Mouse (Mus musculus): Measurements from ENCODE around the gene Capn2.

Capn2 gene

GRCm38 (mm10) chr1:182461261-182461660 is 56.1 kb downstream of the Capn2 start:
- no peak for DNase-seq (ENCODE audit: low spot score in 2 of 2)

DNA sequence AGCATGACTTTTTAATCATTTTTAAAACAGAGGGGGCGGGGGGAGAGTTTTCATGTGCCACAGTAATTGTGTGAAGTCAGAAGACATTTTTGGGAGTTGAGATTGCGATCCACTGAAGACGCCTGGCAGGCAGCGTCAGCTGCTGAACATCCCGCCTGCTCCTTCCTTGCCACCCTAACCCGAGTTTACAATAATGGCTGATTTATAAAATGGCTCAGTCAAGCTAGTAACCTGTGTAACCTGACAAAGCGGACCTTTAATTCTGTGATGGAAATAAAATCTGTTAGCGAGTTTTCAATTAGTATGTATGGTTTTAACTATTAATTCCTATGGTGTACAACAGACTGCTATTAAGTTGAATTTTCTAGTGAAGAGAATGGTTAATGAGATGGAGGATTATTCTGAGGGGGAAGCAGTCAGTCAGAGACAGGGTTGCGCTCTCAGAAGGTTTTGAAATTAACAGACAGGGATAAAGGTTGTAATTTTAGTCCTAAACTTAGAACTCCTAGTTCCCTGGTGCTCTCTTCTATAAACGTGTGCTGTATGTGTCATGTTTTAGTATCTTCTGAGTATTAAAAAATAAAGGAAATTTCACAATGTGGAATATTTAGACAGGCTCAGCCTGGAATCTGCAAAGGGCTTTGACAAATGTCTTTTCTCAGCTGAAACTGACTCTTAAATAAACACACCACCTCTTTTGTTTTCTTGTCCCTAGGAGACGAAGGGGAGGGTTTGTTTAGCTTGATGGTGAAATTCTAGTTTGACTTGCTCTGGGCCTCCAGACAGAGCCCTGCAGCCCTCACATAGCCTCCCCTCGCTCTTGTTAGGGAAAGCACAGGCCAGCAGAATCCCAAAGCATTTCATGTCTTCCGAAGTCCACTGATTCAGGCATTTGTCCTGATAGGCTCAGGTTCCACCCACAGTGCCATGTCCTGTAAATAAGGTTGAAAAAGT is 56.8 kb downstream of the Capn2 start:
- DNase-seq (ENCODE audit: low spot score in 2 of 2), result no peak

DNA sequence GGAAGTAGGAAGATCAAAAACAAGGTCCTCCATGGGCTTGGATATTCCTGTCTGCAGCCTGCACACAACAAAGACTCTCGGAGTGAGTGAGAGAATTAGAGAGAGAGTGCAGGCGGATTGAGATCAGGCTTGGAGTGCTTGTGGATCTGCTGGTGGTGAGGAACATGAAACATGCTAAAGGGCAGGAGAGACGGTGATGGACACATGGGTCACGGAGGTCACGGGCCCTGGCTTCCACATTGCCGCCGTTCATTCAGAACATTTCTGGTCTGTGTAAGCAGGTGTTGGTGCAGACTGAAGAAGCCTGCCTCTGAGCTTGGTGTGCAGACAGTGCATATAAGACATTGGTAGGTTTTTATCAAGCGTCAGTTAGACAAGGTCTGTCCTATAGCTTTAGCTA is 58.0 kb downstream of the Capn2 start:
- no peak for DNase-seq (ENCODE audit: low spot score in 2 of 2)

GRCm38 (mm10) chr1:182458556-182458955 is 58.9 kb downstream of the Capn2 start:
- DNase-seq (ENCODE audit: low spot score in 2 of 2), result no peak

- DNase-seq (ENCODE audit: low spot score in 2 of 2), result no peak
These were observed 62.3 kb downstream of the Capn2 start for GRCm38 (mm10) chr1:182455080-182455479.

DNA sequence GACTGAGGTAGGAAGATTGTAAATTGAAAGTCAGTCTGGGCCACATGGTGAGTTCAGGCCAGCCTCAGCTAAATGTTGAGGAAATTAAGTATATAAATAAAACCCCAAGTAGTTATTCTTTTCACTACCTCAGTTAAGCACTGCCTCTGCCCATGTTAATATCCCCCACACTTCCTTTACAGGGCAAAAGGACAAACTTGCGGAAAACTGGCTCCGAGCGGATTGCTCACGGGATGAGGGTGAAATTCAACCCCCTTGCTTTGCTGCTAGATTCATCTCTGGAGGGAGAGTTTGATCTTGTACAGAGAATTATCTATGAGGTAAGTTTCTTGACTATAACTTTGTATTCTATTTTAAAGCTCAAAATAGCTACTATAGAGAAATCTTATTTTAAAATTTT is 64.9 kb downstream of the Capn2 start:
- no peak for DNase-seq (ENCODE audit: low spot score in 2 of 2)

GRCm38 (mm10) chr1:182448276-182449035 is 69.0 kb downstream of the Capn2 start:
- no peak for DNase-seq (ENCODE audit: low spot score in 2 of 2)

- DNase-seq (ENCODE audit: low spot score in 2 of 2), result no peak
These were observed 73.3 kb downstream of the Capn2 start for GRCm38 (mm10) chr1:182444116-182444515.

GRCm38 (mm10) chr1:182441791-182442473 is 75.5 kb downstream of the Capn2 start:
- no peak for DNase-seq (ENCODE audit: low spot score in 2 of 2)

DNA sequence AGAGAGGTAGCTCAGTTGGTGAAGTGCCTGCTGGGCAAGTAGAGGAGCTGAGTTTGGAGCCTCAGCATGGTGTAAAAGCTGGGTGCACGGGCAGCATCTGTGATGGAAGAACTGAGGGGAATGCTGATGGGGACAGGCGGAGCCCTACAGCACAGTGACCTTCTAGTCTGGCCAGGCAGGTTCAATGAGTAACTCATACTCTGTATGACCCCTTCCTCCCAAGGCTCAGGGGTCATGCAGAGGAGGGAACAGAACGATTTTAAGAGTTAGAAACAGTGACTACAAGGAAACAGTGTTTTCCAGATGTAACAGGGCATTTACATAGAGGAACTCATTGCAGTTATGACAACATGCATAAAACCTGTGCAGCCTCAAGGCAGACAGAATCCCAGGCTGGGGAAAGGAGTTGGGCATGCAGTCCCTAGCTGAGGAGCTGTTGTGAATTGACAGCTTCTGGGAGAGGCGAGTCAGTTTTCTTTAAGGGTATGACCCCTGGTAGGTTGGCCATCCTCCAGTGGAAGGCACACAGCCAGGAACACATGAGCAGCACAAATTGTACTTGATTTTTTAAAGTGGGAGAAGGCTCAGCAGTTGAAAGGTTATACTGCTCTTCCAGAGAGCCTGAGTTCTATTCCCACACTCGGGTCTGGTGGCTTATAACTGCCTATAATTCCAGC is 77.7 kb downstream of the Capn2 start:
- DNase-seq (ENCODE audit: low spot score in 2 of 2), result peak in 1 of 2 experiments; percentile 26

- no peak for DNase-seq (ENCODE audit: low spot score in 2 of 2)
These were observed 80.7 kb downstream of the Capn2 start for GRCm38 (mm10) chr1:182436746-182437145.

GRCm38 (mm10) chr1:182432059-182432458 is 85.3 kb downstream of the Capn2 start:
- no peak for DNase-seq (ENCODE audit: low spot score in 2 of 2)

DNA sequence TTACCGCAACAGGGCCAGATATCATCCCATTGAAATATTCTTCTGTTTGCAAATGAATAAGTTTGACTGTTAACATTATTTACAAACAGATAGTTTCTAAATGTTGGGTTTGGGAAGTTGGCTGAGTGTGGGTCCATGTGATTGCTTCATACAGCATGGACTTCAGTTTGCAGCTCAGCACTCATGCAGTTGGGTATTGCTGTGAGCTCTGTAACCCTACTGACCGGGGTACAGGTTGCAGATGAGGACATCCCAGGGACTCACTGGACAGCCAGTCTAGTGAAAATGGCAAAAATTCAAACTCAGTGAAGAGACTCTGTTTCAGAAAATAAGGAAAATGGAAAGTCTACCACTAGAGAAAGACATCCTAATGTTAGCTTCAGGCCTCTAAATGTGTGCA is 86.7 kb downstream of the Capn2 start:
- no peak for DNase-seq (ENCODE audit: low spot score in 2 of 2)

DNA sequence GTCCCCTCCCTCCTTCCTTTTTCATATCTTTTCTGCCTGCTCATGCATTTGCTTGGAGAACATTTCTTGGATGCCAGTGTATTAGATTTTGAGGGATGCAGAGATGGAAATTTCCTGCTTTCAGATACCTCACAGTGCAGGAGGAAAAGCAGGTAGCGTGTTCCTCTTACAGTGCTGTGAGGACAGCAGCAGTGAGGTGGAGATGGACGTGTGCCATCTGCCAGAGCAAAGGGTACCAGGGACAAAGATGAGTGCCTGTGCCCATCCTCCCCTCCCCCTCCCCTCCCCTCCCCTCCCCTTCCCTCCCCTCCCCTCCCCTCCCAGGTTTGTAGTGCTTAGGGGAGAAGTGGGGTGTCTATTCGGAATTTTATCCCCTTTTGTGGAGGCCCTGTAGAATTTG is 87.6 kb downstream of the Capn2 start:
- DNase-seq (ENCODE audit: low spot score in 2 of 2), result no peak

DNA sequence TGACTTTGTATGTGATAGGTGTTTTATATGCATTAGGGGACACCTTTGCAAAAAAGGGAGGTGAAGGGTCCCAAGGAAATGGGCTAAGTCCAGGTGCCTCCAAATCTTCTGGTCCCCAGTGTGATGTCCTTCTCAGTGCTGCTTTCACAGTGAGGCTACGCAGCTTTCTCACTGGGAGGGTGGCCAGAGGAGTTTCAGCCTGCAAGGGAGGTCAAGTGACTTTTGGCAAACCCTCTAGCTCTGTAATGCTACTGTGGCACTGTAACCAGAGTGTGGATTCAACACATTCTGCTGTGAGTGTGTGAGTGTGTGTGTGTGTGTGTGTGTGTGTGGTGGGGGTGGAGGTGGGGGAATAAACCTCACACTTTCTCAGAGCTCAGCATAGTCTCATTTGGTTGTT is 90.0 kb downstream of the Capn2 start:
- DNase-seq (ENCODE audit: low spot score in 2 of 2), result no peak

- no peak for DNase-seq (ENCODE audit: low spot score in 2 of 2)
These were observed 91.0 kb downstream of the Capn2 start for GRCm38 (mm10) chr1:182426444-182426843.

GRCm38 (mm10) chr1:182425176-182425575 is 92.2 kb downstream of the Capn2 start:
- no peak for DNase-seq (ENCODE audit: low spot score in 2 of 2)

DNA sequence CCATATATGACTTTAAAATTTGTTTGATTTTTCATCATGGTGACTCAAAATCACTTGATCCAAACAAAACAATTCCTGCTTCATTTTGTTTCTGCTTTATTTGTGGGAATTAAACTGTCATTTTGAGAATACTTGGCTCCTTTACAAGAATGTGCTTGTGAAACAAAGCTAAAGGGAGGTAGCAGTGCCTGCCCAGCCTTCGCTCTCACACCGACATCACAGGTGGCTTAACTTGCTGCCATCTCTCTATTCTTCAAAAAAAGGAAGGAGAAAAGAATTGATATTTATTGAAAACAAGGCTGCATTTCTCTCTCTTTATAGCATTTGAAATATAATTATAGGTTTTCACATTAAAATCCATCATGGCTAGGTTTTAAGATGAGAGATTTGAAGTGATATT is 93.1 kb downstream of the Capn2 start:
- DNase-seq (ENCODE audit: low spot score in 2 of 2), result no peak

DNA sequence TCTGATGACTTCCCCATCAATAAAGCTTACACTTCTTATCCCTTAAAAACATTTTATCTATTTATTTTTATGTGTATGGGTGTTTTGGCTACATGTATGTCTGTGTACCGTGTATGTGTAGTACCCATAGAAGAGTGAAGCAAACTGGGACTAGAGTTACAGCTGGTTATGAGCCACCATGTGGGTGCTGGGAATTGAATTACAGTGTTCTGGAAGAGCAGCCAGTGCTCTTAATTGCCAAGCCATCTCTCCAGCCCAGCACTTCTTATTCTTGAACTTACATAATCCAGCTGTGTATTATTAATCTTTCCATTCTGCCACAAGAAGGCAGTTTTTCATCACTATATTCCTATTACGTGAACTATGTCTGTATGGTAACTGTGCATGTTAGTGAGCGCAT is 97.9 kb downstream of the Capn2 start:
- DNase-seq (ENCODE audit: low spot score in 2 of 2), result no peak
